In genomic region chr2:103192591-103192990, GRCm38 (mm10) we compare ENCODE assay signal across 15 mouse cellular contexts.
DNase-seq lines count a peak whose midpoint lies in the region.
"Had no signal": no experiment of that assay in that cellular context is flagged by ENCODE, and none has a peak within 500 bp of the region (broad histone marks: within the 10 kb centered on the region; RNA-seq: fewer than 3 reads in every experiment).

No protein-coding gene starts in this region.

- peak; percentile 68 for DNase-seq in retina, embryonic 14.5 days (ENCODE audit: low spot score)
- peak; percentile 77 for DNase-seq in retina, postnatal 1 day
- no peak for DNase-seq in adipocyte (ENCODE audit: low spot score)
- no peak for DNase-seq in cerebellum, postnatal 14 days
- DNase-seq: adrenal gland, adult 2 months; adrenal gland, adult 8-10 months; adrenal gland, postnatal 10 days; adrenal gland, postnatal 14 days; adrenal gland, postnatal 25 days; adrenal gland, postnatal 36 days; B cell, adult 2 months; cerebellum, adult 11 months; cerebellum, adult 11-12 months; cerebellum, adult 18-20 months; cerebellum, adult 2 months had no signal

Comparison
In these comparisons a context has a peak if more than half of its experiments do, and no peak if none do; other contexts are left out.
1. DNase-seq: peak in retina, embryonic 14.5 days (single experiment) and retina, postnatal 1 day (single experiment); none in adipocyte (single experiment) and cerebellum, postnatal 14 days (0 of 2).